Mouse (Mus musculus): ENCODE results near the gene Ddr2. TPM values are rescaled to one million over a fixed set of nuclear protein-coding genes. Genes with fewer than 3 reads are reported as not detected.
A peak's percentile ranks its signal among the peaks of the same experiment; 100 is the strongest.
"Not testable (repeated sequence)": the region's sequence is repeated elsewhere in the genome, so short reads cannot be mapped to it uniquely, and the experiment has no call there.

Ddr2 gene
- polyA plus RNA-seq, 1 experiment from 2014 or later = 114 TPM

- WGBS = 92% methylated on average over 8 of the region's 8 CpGs
- 0 out of 2 replicates have a peak, but pooled peaks cover 18% of the 10 kb centered on the region for H3K36me3 ChIP-seq
- no peaks in the 10 kb centered on the region for H3K27me3 ChIP-seq
- ATAC-seq (ENCODE audit: insufficient number of reproducible peaks, insufficient read depth, low FRiP score, low TSS enrichment) = no peak
- no peak overlapping the region for H3K9ac ChIP-seq
- no peak overlapping the region for H3K4me3 ChIP-seq
- no peak overlapping the region for H3K27ac ChIP-seq
- no peak overlapping the region for H3K4me2 ChIP-seq (replicated peaks)
- no peaks in the 10 kb centered on the region for H3K4me1 ChIP-seq
- no peaks in the 10 kb centered on the region for H3K9me3 ChIP-seq
These were observed 31.8 kb upstream of the Ddr2 start for GRCm38 (mm10) chr1:170142256-170142871.

DNA sequence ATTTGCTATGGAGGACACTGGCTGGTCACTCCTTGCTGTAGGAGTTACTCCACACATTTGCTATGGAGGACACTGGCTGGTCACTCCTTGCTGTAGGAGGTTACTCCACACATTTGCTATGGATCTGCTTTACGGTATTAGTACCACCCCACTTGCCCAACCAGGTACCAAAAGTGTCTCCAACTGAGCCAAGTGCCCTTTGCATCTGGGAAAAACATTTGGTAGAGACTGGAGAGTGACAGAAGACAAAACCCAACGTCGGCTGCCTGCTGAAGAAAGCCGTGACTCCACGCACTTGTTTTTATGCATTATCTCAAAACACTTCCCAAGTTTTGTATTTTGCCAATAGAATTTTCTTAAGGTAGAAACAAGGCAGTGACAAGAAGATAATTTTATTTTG, 31.1 kb upstream of the Ddr2 start:
- no peak for ATAC-seq (ENCODE audit: insufficient number of reproducible peaks, insufficient read depth, low FRiP score, low TSS enrichment)
- no peaks in the 10 kb centered on the region for H3K4me1 ChIP-seq
- H3K4me2 ChIP-seq (replicated peaks) = no peak overlapping the region
- 0 out of 2 replicates have a peak, but pooled peaks cover 13% of the 10 kb centered on the region for H3K36me3 ChIP-seq
- no peak overlapping the region for H3K9ac ChIP-seq
- H3K9me3 ChIP-seq = no peaks in the 10 kb centered on the region
- no peak overlapping the region for H3K27ac ChIP-seq
- 97% methylated on average over 5 of the region's 5 CpGs for WGBS
- no peak overlapping the region for H3K4me3 ChIP-seq
- H3K27me3 ChIP-seq = no peaks in the 10 kb centered on the region

- H3K4me2 ChIP-seq (replicated peaks) = no peak overlapping the region
- ATAC-seq (ENCODE audit: insufficient number of reproducible peaks, insufficient read depth, low FRiP score, low TSS enrichment) = peak; percentile 35; the same call in 1 of the 2 replicates
- H3K9ac ChIP-seq = no peak overlapping the region
- H3K4me3 ChIP-seq = no peak overlapping the region
- 24% methylated on average over 7 of the region's 7 CpGs for WGBS
- H3K27me3 ChIP-seq = no peaks in the 10 kb centered on the region
- H3K9me3 ChIP-seq = no peaks in the 10 kb centered on the region
- H3K27ac ChIP-seq = no peak overlapping the region
- H3K4me1 ChIP-seq = no peaks in the 10 kb centered on the region
- no peaks in the 10 kb centered on the region for H3K36me3 ChIP-seq
These were observed 25.9 kb upstream of the Ddr2 start for GRCm38 (mm10) chr1:170136351-170137009.

- H3K36me3 ChIP-seq = no peaks in the 10 kb centered on the region
These were observed 23.7 kb upstream of the Ddr2 start for GRCm38 (mm10) chr1:170134264-170134663.

DNA sequence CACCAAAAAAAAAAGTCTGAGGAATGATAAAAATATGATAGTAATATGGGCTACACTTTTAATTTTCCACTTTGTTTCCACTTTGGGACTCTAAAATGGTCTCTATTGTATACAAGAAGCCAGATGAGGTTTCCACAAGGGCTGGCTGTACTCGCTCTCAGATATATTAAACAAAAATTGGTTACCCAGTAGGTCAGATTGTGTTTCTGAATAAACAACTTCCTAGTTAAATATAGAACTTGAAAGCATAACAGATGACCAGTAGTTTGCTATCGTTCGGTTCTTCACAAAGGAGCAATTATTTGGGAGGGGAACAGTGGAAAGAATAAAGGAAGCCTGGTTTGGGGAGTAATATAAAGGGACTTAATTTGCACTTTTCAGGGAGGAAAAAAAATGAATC, 20.4 kb upstream of the Ddr2 start:
- Histone ChIP-seq H3K4me1 (no peaks in the 10 kb centered on the region), H3K27ac (no peak overlapping the region), H3K9me3 (no peaks in the 10 kb centered on the region), H3K4me2 (replicated peaks) (no peak overlapping the region), H3K4me3 (no peak overlapping the region), H3K36me3 (no peaks in the 10 kb centered on the region), H3K27me3 (no peaks in the 10 kb centered on the region), H3K9ac (no peak overlapping the region)
- ATAC-seq (ENCODE audit: insufficient number of reproducible peaks, insufficient read depth, low FRiP score, low TSS enrichment) = no peak
- WGBS = 28% methylated on average over 3 of the region's 3 CpGs

More at GRCm38 (mm10) chr1:170134264-170134663, 23.7 kb upstream of the Ddr2 start:
- Histone ChIP-seq H3K4me3 (no peak overlapping the region), H3K9me3 (no peaks in the 10 kb centered on the region), H3K4me1 (no peaks in the 10 kb centered on the region), H3K27ac (no peak overlapping the region), H3K27me3 (no peaks in the 10 kb centered on the region), H3K9ac (no peak overlapping the region), H3K4me2 (replicated peaks) (no peak overlapping the region)
- WGBS = 86% methylated on average over 8 of the region's 8 CpGs
- ATAC-seq (ENCODE audit: insufficient number of reproducible peaks, insufficient read depth, low FRiP score, low TSS enrichment) = no peak

GRCm38 (mm10) chr1:170124644-170125043, 14.1 kb upstream of the Ddr2 start:
- Histone ChIP-seq H3K27me3 (no peaks in the 10 kb centered on the region), H3K9ac (no peak overlapping the region), H3K4me1 (no peaks in the 10 kb centered on the region), H3K4me3 (no peak overlapping the region), H3K9me3 (no peaks in the 10 kb centered on the region), H3K27ac (no peak overlapping the region), H3K36me3 (no peaks in the 10 kb centered on the region), H3K4me2 (replicated peaks) (no peak overlapping the region)
- ATAC-seq (ENCODE audit: insufficient number of reproducible peaks, insufficient read depth, low FRiP score, low TSS enrichment) = no peak
- WGBS = 75% methylated on average over 2 of the region's 2 CpGs

DNA sequence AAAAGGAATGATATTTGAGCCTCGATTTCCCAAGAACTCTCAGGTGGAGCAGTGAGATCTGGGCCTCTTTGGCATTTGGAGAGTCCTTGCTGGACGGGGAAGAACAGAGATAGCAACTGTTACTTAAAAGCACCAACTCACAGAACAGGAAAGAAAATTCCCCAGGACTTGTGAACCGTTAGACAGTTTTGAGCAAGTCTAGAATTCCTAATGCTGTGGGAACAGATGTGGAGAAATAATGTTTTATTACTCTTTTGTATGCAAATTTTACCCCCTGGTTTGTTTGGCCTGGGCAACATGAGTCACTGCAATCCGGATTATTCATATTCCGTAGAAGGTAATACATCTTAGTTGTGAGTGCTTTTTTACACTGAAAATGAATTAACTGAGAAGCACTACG, 3.1 kb upstream of the Ddr2 start:
- Histone ChIP-seq H3K27ac (no peak overlapping the region), H3K36me3 (no peaks in the 10 kb centered on the region), H3K27me3 (no peaks in the 10 kb centered on the region), H3K4me2 (replicated peaks) (no peak overlapping the region), H3K4me1 (peaks cover 17% of the 10 kb centered on the region), H3K9ac (no peak overlapping the region), H3K4me3 (no peak overlapping the region), H3K9me3 (no peaks in the 10 kb centered on the region)
- no peak for ATAC-seq (ENCODE audit: insufficient number of reproducible peaks, insufficient read depth, low FRiP score, low TSS enrichment)
- WGBS = 85% methylated on average over 6 of the region's 6 CpGs

- no peak for ATAC-seq (ENCODE audit: insufficient number of reproducible peaks, insufficient read depth, low FRiP score, low TSS enrichment)
- 76% methylated on average over 10 of the region's 10 CpGs for WGBS
- H3K4me2 ChIP-seq (replicated peaks) = no peak overlapping the region
- H3K4me3 ChIP-seq = no peak overlapping the region
- no peak overlapping the region for H3K9ac ChIP-seq
- peak overlapping the region; percentile 96 for H3K27ac ChIP-seq
- peaks cover 30% of the 10 kb centered on the region for H3K4me1 ChIP-seq
- H3K9me3 ChIP-seq = no peaks in the 10 kb centered on the region
- H3K36me3 ChIP-seq = no peaks in the 10 kb centered on the region
- no peaks in the 10 kb centered on the region for H3K27me3 ChIP-seq
These were observed 1.7 kb upstream of the Ddr2 start for GRCm38 (mm10) chr1:170112261-170112660.

DNA sequence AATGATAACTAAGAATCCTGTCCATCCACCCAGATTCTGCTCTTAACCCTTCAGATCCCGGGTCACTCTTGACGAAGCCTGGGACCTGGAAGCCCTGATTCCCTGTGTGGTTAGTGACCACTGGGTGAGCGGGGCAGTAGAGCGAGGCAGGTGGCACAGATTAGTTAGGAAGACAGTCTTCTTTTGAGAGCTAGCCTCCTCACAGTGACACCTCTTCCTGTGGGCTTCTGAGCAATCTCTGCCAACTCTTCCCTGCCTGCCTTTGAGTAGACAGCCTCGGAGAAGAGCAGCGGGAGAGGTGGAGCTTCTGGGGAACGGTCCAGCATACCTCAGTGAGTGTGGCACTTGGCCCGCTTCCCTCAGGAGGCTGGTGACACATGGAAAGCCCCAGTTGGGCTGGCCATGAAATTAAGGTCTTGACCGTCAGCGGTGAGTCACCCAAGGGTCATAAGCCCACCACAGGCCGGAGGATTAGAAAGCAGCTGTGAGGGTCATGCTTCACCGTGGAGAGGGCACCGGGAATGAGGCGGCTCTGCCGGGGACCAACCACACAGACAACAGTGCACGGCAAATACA, 1.2 kb upstream of the Ddr2 start:
- Histone ChIP-seq H3K9me3 (no peaks in the 10 kb centered on the region), H3K27ac (peak overlapping the region; percentile 96), H3K4me2 (replicated peaks) (peak overlapping the region; percentile 65), H3K4me3 (no peak overlapping the region), H3K4me1 (peaks cover 33% of the 10 kb centered on the region), H3K9ac (no peak overlapping the region), H3K36me3 (no peaks in the 10 kb centered on the region), H3K27me3 (no peaks in the 10 kb centered on the region)
- 59% methylated on average over 16 of the region's 16 CpGs for WGBS
- no peak for ATAC-seq (ENCODE audit: insufficient number of reproducible peaks, insufficient read depth, low FRiP score, low TSS enrichment)

- no peaks in the 10 kb centered on the region for H3K36me3 ChIP-seq
- no peaks in the 10 kb centered on the region for H3K27me3 ChIP-seq
- no peaks in the 10 kb centered on the region for H3K9me3 ChIP-seq
- peak overlapping the region; percentile 60 for H3K4me3 ChIP-seq
- WGBS = 27% methylated on average over 19 of the region's 19 CpGs
- peak overlapping the region; percentile 65 for H3K9ac ChIP-seq
- H3K4me1 ChIP-seq = peaks cover 37% of the 10 kb centered on the region
- peak overlapping the region; percentile 96 for H3K27ac ChIP-seq
- peak overlapping the region; percentile 65 for H3K4me2 ChIP-seq (replicated peaks)
- ATAC-seq (ENCODE audit: insufficient number of reproducible peaks, insufficient read depth, low FRiP score, low TSS enrichment) = peak; percentile 18; the same call in 1 of the 2 replicates
These were observed 616 bp downstream of the Ddr2 start for GRCm38 (mm10) chr1:170109776-170110515.

- not testable (repeated sequence) for H3K27ac ChIP-seq
These were observed 7.7 kb downstream of the Ddr2 start for GRCm38 (mm10) chr1:170102814-170103213.

More at GRCm38 (mm10) chr1:170102814-170103213, 7.7 kb downstream of the Ddr2 start:
- H3K4me3 ChIP-seq; H3K4me2 ChIP-seq (replicated peaks); H3K27me3 ChIP-seq; ATAC-seq (ENCODE audit: insufficient number of reproducible peaks, insufficient read depth, low FRiP score, low TSS enrichment); H3K9me3 ChIP-seq; H3K9ac ChIP-seq; H3K36me3 ChIP-seq: not testable (repeated sequence)
- H3K4me1 ChIP-seq = peaks cover 12% of the 10 kb centered on the region
- 95% methylated on average over 6 of the region's 6 CpGs for WGBS
